Mouse (Mus musculus): ENCODE measurements around the gene Trpv3.

GRCm38 (mm10) chr11:73267267-73267666, at the start of gene Trpv3:
- TF ChIP-seq CTCF (IDR thresholded peaks at IDR 0.05; ENCODE audit: low read depth, low read length) (no peak), EP300 (IDR thresholded peaks at IDR 0.05; ENCODE audit: insufficient read depth, low read depth, low read length) (no peak)
